Mouse (Mus musculus) layer of hippocampus, postnatal 14 days (tissue): ENCODE data around the gene Bpi. TPM values are rescaled to one million over a fixed set of nuclear protein-coding genes. Genes with fewer than 3 reads are reported as not detected.
A peak's percentile ranks its signal among the peaks of the same experiment; 100 is the strongest.

ENCODE experiments used
- DNase-seq, 2 experiments: peaks; one replicate each; pipeline ENCODE4 v3.0.0; 2021 to 2022; ENCODE audit warnings: low spot score in 2 of 2, mixed read lengths in 1 of 2
- total RNA-seq, 2 experiments: library from RNA; stranded (reverse); gene quantifications; 2 replicates each; pipeline ENCODE4 v1.2.3; 2021

Bpi gene
- total RNA-seq, 2 experiments from 2014 or later = not detected

DNA sequence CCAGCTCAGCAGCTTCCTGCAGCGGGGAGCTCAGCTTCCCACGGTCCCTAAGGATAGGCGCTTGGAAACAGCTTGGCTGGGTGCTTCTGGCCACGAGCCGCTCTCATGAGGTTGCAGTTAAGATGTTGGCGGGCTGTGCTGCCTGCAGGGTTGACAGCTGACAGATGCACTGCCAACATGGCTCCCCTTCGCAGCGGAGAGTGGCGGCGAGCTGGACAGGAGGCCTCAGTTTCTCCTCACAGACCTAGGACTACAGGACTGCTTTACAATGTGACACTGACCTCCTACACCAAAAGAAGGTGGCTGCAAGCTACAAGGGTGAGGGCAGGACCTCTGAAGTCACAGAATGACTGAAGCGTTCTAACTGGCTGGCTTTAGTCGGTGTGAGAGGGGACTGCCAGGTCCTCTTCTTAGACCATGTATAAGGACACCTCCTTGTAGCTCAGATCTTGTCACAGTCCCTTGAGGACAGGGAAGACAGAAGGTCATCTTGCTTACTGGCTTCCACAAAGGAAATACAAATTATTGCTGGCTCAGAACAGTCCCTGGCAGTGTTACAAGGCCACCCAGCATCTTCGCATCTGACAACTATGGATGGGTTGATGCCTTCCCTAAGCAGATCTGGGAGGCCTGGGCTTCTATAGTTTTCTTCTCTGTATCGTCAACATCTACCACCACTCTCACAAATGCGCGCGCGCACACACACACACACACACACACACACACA, 15.6 kb upstream of the Bpi start:
- DNase-seq = peak; percentile 65 to 69

DNA sequence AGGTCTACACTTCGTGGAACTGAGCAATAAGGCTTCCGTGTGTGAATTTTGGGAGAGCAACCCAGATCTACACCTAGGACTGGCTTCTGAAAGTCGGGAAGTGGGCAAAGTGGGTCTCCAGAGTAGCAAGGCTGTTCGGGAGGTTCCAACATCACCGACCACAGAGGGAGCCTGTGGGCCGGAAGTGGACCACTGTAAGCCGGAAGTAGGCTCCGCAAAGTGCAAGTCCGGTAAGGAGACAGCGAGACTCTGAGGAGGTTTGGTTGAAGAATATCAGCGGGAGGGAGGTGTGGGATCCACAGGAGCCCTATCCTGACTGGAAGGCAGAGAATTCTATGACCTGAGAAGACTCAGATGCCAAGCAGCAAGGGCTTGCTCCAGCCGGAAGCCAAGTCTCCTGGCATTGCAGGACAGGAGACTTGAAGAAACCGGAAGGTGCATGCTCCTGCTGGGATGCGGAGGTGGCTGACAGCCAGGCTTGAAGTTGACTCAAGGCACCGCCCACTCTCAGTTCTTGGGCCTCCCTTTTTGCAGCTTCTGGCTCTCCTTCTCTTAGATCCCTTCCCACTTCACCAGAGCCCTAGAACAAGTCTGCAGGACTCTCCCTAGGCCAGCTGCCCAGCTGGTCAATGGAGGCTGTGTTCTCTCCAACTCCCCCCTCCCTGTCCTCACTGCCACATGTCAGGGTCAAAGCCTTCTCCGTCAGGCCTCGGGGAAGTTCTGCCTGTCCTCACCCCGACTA, 14.6 kb upstream of the Bpi start:
- peak in 1 of 2 experiments; percentile 49 for DNase-seq

- no peak for DNase-seq
Observed at GRCm38 (mm10) chr2:158245072-158245817, 12.6 kb upstream of the Bpi start.

- DNase-seq = no peak
Observed at GRCm38 (mm10) chr2:158247852-158248251, 10.0 kb upstream of the Bpi start.

GRCm38 (mm10) chr2:158248318-158248717, 9.6 kb upstream of the Bpi start:
- DNase-seq = no peak

DNA sequence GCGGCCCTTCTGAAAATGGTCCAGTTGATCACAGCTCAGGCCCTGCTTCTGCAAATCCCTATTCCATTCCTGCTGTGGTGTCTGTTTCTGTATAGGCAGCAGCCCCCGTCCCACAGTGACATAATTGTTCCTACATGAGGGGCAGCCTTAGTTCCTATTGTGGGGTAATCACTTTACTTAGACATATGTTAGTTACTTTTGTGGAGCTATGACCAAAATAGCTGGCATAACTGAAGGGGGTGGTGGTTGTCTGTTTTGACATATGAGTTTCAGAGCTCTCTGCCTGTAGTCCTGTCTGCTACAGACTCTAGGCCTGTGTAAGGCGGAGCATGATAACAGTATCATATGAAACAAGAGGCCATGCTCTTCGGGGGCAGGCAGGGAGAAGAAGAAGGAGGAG, 7.3 kb upstream of the Bpi start:
- DNase-seq = no peak

GRCm38 (mm10) chr2:158253806-158254205, 4.1 kb upstream of the Bpi start:
- no peak for DNase-seq

DNA sequence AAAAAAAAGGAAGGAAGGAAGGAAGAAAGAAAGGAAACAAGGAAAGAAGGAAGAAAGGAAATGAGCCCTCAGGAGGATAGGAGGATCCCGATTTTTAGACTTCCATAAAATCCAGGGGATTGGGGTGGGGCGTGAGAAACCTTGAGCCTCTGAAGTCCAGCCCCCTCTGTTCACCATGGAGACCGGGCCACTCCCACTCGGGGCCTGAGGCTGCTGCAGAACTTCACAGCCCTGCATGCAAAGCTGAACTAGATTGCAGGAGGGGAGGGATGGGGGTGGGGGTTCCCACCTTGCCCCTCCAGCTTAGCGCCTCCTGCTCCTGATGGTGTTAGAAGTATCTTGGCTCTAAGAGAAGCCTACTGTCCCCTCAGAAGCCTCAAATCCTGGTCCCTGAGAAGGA, 1.0 kb upstream of the Bpi start:
- no peak for DNase-seq

- DNase-seq = peak; percentile 46 to 54
Observed at GRCm38 (mm10) chr2:158258781-158259180, 887 bp downstream of the Bpi start.

- no peak for DNase-seq
Observed at GRCm38 (mm10) chr2:158259498-158259897, 1.6 kb downstream of the Bpi start.

- no peak for DNase-seq
Observed at GRCm38 (mm10) chr2:158264877-158265276, 7.0 kb downstream of the Bpi start.

- no peak for DNase-seq
Observed at GRCm38 (mm10) chr2:158270017-158270416, 12.1 kb downstream of the Bpi start.

DNA sequence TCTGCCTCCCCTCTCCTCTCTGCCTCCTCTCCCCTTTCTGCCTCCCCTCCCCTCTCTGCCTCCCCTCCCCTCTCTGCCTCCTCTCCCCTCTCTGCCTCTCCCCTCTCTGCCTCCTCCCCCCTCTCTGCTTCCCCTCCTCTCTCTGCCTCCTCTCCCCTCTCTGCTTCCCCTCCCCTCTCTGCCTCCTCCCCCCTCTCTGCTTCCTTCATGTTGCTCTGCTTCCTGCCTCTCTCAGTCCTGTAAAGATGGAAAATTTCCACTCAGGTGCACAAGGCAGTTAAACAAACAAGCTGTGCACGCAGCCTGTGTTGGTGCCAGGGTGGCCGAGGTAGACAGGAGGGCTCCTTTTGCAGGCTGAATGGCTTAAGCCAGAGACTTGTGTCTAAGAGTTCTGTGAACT, 15.8 kb downstream of the Bpi start:
- DNase-seq = no peak

GRCm38 (mm10) chr2:158275349-158275748, 17.5 kb downstream of the Bpi start:
- DNase-seq = no peak

DNA sequence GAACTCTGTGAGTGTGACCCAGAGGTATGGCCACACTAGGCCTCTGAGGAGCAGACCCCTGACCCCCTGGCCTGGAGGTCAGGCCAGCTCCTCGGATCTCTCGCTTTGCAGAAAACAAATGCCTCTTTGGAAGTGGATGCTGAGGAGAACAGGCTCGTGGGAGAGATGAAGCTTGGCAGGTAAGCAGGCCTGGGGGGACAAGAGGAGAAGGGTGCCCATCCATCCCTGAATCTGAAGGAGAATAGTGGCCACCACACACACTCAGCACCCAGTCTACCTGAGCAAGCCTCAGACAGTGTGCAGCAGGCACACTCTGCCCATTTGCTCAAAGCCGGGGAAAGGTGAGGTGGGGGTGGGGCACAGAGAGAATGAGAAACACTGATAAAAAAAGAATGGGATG, 17.9 kb downstream of the Bpi start:
- DNase-seq = no peak

DNA sequence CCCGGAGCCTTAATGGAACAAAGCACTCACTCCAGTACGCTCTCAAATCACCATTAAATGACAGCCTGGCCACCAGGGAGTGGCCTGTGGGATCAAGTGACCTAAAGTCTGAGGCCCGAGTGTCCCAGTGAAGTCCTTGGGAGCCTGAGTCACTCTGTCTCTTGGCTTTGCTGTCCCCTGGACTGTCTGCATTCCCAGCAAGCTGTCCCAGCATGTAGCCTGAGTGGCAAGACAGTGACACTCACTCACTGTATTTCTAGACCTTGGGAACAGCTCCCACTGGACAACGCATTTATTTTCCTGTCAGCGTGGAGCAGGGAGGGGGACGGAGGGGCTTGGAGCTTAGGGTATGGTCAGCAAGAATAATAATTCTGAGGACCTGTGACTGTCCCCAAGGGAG, 18.6 kb downstream of the Bpi start:
- no peak for DNase-seq

DNA sequence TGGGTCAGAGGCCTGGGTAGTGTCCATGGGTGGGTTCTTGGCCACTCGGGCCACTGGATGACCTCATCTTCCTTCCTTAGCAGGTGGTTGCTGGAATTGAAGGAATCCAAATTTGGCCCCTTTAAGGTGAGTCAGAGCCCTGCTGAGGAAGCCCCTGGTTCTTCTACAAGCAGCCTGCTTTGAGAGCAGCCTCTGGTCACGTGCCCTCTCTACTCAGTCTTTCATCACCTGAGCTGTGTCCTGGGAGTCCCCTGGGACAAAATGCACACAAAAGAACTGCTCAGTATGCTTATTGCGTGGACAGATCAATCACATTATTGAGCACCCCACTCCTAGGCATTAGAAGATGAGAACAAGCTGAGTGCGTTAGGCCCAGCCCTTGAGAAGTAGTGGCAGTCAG, 19.0 kb downstream of the Bpi start:
- no peak for DNase-seq

DNA sequence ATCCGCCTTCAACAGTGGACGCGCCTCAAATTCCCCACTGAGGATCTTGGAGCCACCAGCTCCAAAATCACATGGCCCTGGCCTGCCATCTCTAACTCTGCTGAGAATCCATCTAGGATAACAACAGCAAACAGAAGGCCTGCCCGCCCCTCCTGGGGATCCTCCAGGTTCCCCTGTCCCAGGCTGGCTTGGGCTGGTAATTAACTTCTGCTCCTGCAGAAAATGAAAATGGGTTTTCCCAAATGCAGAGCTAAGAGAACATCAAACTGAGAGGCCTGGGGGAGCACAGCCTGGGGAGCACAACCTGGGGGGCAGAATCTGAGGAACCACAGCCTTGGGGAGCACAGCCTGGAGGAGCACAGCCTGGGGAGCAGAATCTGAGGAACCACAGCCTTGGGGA, 21.8 kb downstream of the Bpi start:
- no peak for DNase-seq

GRCm38 (mm10) chr2:158281497-158282205, 23.8 kb downstream of the Bpi start:
- DNase-seq = no peak

DNA sequence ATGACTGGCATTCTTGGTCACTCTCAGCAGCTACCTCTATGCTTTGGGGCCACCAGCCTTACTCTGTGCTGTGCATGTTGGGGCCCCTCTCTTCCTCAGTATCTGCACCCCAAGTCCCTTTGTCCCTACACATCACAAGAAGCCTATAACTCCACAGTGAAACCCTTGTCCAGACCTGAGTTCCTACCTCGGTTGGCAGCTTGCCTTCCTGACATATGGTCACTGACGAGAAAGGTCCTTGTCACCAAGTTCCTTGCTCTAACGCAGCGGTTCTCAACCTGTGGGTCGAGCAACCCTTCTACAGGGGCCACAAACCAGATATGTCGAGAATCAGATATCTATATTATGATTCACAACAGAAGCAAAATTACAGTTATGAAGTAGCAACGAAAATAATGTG, 25.2 kb downstream of the Bpi start:
- DNase-seq = no peak

DNA sequence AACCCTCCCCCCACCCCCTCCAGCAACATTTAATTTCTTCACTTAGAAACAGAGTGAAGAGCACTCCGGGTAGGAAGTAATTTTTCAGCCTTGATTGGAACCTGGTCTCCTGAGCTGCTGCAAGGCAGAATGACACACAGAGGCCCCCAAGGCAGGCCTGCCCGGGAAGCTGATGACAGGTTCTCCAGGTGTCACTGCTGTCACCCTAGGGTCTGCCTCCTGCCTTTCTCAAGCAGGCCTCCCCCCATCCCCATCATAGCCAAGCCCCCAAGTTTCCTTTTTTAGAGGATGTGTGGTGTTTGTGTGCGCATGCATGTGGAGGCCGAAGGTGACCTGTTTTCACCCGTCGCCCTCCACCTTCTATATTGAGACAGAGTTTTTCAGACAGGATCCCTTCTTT, 25.9 kb downstream of the Bpi start:
- no peak for DNase-seq
